Comparison of ENCODE assay signal across 9 mouse cellular contexts in the genomic region with DNA sequence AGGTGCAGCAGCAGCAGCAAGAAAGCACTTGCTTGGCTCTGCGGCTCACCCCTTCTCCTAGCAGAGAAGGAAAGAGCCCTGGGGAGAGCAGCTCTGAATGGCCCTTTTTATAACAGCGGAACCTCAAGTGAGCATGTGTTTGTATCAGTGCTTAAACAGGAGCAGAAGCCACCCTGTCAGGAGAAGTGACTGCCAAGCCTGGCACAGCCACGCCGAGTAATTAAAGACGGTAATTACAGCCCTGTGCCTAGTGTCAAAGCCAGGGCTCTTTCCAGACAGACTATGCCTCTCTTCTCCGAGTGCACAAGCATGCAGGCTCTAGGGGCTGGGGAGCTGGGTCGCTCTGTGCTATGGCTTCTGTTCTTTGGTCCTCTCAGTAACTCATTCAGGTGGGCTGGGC. TPM values are rescaled to one million over a fixed set of nuclear protein-coding genes. Genes with fewer than 3 reads are reported as not detected.
DNase-seq lines count a peak whose midpoint lies in the region; ATAC-seq and TF ChIP-seq lines count a peak whose summit lies in the region.
"Had no signal": no experiment of that assay in that cellular context is flagged by ENCODE, and none has a peak within 500 bp of the region (broad histone marks: within the 10 kb centered on the region; RNA-seq: fewer than 3 reads in every experiment).

No protein-coding gene starts in this region.

- no peak for DNase-seq in lung, embryonic 14.5 days
- DNase-seq in lung, postnatal 14 days: no peak
- DNase-seq in embryonic facial prominence, embryonic 10.5 days (ENCODE audit: low spot score): no peak
- no peak for DNase-seq in embryo, embryonic 9.5 days (ENCODE audit: extremely low spot score)
- no peak for DNase-seq in gastrocnemius, postnatal 36 days

- H3K4me2 ChIP-seq in lung, embryonic 14.5 days: no peak overlapping the region
- no peak overlapping the region for H3K4me2 ChIP-seq in hindbrain, embryonic 12.5 days (replicated peaks)
- no peak overlapping the region for H3K4me2 ChIP-seq in midbrain, embryonic 16.5 days (ENCODE audit: low read length)

- H3K4me3 ChIP-seq in lung, embryonic 14.5 days (ENCODE audit: low read depth, low read length): no peak overlapping the region
- H3K4me3 ChIP-seq in embryonic facial prominence, embryonic 10.5 days: no peak overlapping the region
- H3K4me3 ChIP-seq in hindbrain, embryonic 12.5 days: no peak overlapping the region
- H3K4me3 ChIP-seq in midbrain, embryonic 16.5 days (ENCODE audit: low read depth, low read length): no peak overlapping the region

- no peak for ATAC-seq in lung, embryonic 14.5 days (ENCODE audit: insufficient read depth)
- peak; percentile 36 for ATAC-seq in hindbrain, embryonic 12.5 days (ENCODE audit: low FRiP score)
- ATAC-seq in midbrain, embryonic 16.5 days: peak; percentile 41
- no peak for ATAC-seq in activated CD4-positive, CD25-positive, alpha-beta regulatory T cell, adult 4 months
- ATAC-seq: Patski had no signal

- TF ChIP-seq CTCF in lung, embryonic 14.5 days (IDR thresholded peaks at IDR 0.05; ENCODE audit: low read depth): no peak

- 54% methylated on average over 7 of the region's 7 CpGs for WGBS in lung, embryonic 14.5 days
- whole genome bisulfite sequencing in embryonic facial prominence, embryonic 10.5 days: 28% methylated on average over 7 of the region's 7 CpGs
- 34% methylated on average over 7 of the region's 7 CpGs for WGBS in hindbrain, embryonic 12.5 days
- 32% methylated on average over 7 of the region's 7 CpGs for WGBS in midbrain, embryonic 16.5 days

- intact Hi-C loops in gastrocnemius, postnatal 36 days (cut with DNase I): no loop called here

- H3K36me3 ChIP-seq in lung, embryonic 14.5 days (ENCODE audit: insufficient read depth): no peaks in the 10 kb centered on the region
- H3K36me3 ChIP-seq in embryonic facial prominence, embryonic 10.5 days (replicated peaks): no peaks in the 10 kb centered on the region; the same call in 1 of the 2 replicates
- no peaks in the 10 kb centered on the region for H3K36me3 ChIP-seq in hindbrain, embryonic 12.5 days
- H3K36me3 ChIP-seq in midbrain, embryonic 16.5 days (ENCODE audit: control insufficient read depth, insufficient read depth, low read length): no peaks in the 10 kb centered on the region

- no peaks in the 10 kb centered on the region for H3K27me3 ChIP-seq in lung, embryonic 14.5 days (ENCODE audit: insufficient read depth, low read length)
- H3K27me3 ChIP-seq in embryonic facial prominence, embryonic 10.5 days (replicated peaks; ENCODE audit: low read depth, poor library complexity, severe bottlenecking): no peaks in the 10 kb centered on the region
- no peaks in the 10 kb centered on the region for H3K27me3 ChIP-seq in hindbrain, embryonic 12.5 days
- no peaks in the 10 kb centered on the region for H3K27me3 ChIP-seq in midbrain, embryonic 16.5 days (ENCODE audit: control insufficient read depth, insufficient read depth, low read depth, low read length)
- H3K27me3 ChIP-seq: Patski had no signal

- peak overlapping the region; percentile 64 for H3K27ac ChIP-seq in lung, embryonic 14.5 days (ENCODE audit: low read depth)
- peak overlapping the region; percentile 65 for H3K27ac ChIP-seq in embryonic facial prominence, embryonic 10.5 days (replicated peaks)
- H3K27ac ChIP-seq in hindbrain, embryonic 12.5 days: peak overlapping the region; percentile 63; the same call in 1 of the 2 replicates
- no peak overlapping the region for H3K27ac ChIP-seq in midbrain, embryonic 16.5 days (ENCODE audit: low read length)

- no peaks in the 10 kb centered on the region for H3K9me3 ChIP-seq in lung, embryonic 14.5 days (ENCODE audit: low read depth, low read length)
- H3K9me3 ChIP-seq in embryonic facial prominence, embryonic 10.5 days: no peaks in the 10 kb centered on the region
- no peaks in the 10 kb centered on the region for H3K9me3 ChIP-seq in hindbrain, embryonic 12.5 days (replicated peaks)
- H3K9me3 ChIP-seq in midbrain, embryonic 16.5 days (replicated peaks; ENCODE audit: control insufficient read depth, low read length, poor library complexity, severe bottlenecking): no peaks in the 10 kb centered on the region

- H3K4me1 ChIP-seq in lung, embryonic 14.5 days (ENCODE audit: insufficient read depth): peaks cover 48% of the 10 kb centered on the region
- H3K4me1 ChIP-seq in embryonic facial prominence, embryonic 10.5 days: peaks cover 96% of the 10 kb centered on the region
- peaks cover 68% of the 10 kb centered on the region for H3K4me1 ChIP-seq in hindbrain, embryonic 12.5 days
- peaks cover 12% of the 10 kb centered on the region for H3K4me1 ChIP-seq in midbrain, embryonic 16.5 days (ENCODE audit: control insufficient read depth, insufficient read depth, low read length)

- H3K9ac ChIP-seq in lung, embryonic 14.5 days: no peak overlapping the region
- H3K9ac ChIP-seq in hindbrain, embryonic 12.5 days: no peak overlapping the region
- H3K9ac ChIP-seq in midbrain, embryonic 16.5 days (ENCODE audit: low read depth, low read length): no peak overlapping the region

RNA-seq across cellular contexts. Expression of gene Shb, which starts 54.1 kb away (rescaled TPM):
- polyA plus RNA-seq in lung, embryonic 14.5 days (2014; fragmentation: Nextera tagmentation; extraction: Ambion mirVana): 10.6 TPM in 2 replicates
- 3.9 and 4.9 TPM in 2 replicates for polyA plus RNA-seq in embryonic facial prominence, embryonic 10.5 days (2016; fragmentation: Nextera tagmentation; extraction: Ambion mirVana)
- 10.0 and 10.1 TPM in 2 replicates for polyA plus RNA-seq in hindbrain, embryonic 12.5 days (2016; fragmentation: Nextera tagmentation; extraction: Ambion mirVana)
- polyA plus RNA-seq in midbrain, embryonic 16.5 days (2015; fragmentation: Nextera tagmentation; extraction: Ambion mirVana): 3.5 and 4.2 TPM in 2 replicates
- polyA plus RNA-seq in activated CD4-positive, CD25-positive, alpha-beta regulatory T cell, adult 4 months (2017; shearing (Covaris generic)): not detected
- total RNA-seq in gastrocnemius, postnatal 36 days (2021): 1 to 10 TPM; 6.3 to 6.7 TPM

Comparison
In these comparisons a context has a peak if more than half of its experiments do, and no peak if none do; other contexts are left out.
1. ATAC-seq: peak in hindbrain, embryonic 12.5 days (single experiment) and midbrain, embryonic 16.5 days (single experiment); none in lung, embryonic 14.5 days (single experiment) and activated CD4-positive, CD25-positive, alpha-beta regulatory T cell, adult 4 months (single experiment).